Mouse (Mus musculus): ENCODE data around the gene Pde4b. TPM values are rescaled to one million over a fixed set of nuclear protein-coding genes. Genes with fewer than 3 reads are reported as not detected.
A peak's percentile ranks its signal among the peaks of the same experiment; 100 is the strongest.

Gene Pde4b
- total and polyA plus RNA-seq, 2 experiments, result 8.0 to 10.7 TPM

DNA sequence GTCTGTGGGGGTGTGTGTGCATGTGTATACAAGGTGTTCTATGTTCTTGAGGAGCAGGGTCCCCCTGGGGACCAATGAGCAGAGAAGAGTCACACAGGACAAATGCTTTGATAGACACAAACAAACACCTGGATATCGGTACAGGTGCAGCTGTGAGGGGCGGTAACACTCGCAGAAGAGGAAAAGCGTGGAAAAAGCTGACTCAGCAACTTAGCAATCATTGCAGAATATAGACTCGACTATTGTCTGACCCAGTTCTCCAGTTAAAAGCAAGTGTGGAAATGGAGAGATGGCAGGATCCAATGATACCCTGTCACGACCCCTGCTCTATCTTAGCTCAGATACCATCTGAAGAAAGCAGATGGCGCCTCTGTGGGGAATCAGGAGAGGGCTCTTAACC is 391.5 kb downstream of the Pde4b start:
- Histone ChIP-seq H3K9ac (ENCODE audit: low read depth, low read length) (no peak overlapping the region), H3K79me2 (ENCODE audit: control insufficient read depth, insufficient read depth, low read length) (no peaks in the 10 kb centered on the region), H3K27me3 (ENCODE audit: control insufficient read depth, insufficient read depth, low read length) (no peaks in the 10 kb centered on the region), H3K4me3 (ENCODE audit: insufficient read depth, low read depth, low read length) (no peak overlapping the region), H3K27ac (replicated peaks; ENCODE audit: insufficient read depth, low read depth, low read length) (no peak overlapping the region), H3K36me3 (ENCODE audit: control insufficient read depth, insufficient read depth, low read length) (no peaks in the 10 kb centered on the region), H3K4me1 (ENCODE audit: control insufficient read depth, insufficient read depth, low read length) (peaks cover 3% of the 10 kb centered on the region; the same call in 1 of the 2 replicates)
- 78% methylated on average over 7 of the region's 7 CpGs for WGBS
- no peak for DNase-seq (ENCODE audit: extremely low read depth, low read depth, low spot score)
- TF ChIP-seq POLR2A (IDR thresholded peaks at IDR 0.05; ENCODE audit: extremely low read depth, insufficient read depth, low read length) (no peak), CTCF (IDR thresholded peaks at IDR 0.05; ENCODE audit: low read depth, low read length) (no peak)

DNA sequence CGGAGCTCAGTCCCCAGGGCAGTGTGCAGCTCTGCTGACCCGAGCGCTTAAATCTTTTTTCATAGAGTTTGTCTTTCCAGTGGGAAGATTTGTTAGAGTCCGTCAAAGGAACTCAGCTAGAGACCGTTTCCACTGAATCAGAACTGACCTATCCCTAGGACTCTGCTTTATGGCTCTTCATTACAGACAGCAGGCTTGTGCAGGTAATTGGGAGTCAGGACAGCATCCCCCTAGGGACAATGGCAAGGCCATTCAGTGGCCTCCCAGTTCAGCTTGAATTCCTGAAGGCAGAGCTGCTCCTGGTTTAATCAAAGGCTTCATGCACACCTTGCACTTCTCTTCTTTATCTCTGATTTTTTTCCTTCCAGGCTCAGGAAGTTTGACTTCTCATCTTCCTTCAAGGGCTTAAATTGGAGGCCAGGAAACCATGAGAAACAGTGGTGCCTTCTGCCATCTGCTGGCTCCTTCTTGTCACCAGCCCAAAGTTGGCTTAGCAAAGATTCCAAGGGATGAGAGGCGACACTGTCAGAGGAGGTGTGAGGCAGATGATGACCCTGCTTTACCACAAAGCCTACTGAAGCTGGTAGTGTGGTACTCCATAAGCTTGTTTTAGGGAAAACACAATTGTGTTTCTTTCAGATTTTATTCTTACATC is 393.6 kb downstream of the Pde4b start:
- no peak overlapping the region for H3K4me3 ChIP-seq (ENCODE audit: insufficient read depth, low read depth, low read length)
- H3K79me2 ChIP-seq (ENCODE audit: control insufficient read depth, insufficient read depth, low read length), result no peaks in the 10 kb centered on the region
- peaks cover 3% of the 10 kb centered on the region; the same call in 1 of the 2 replicates for H3K4me1 ChIP-seq (ENCODE audit: control insufficient read depth, insufficient read depth, low read length)
- H3K36me3 ChIP-seq (ENCODE audit: control insufficient read depth, insufficient read depth, low read length), result no peaks in the 10 kb centered on the region
- no peaks in the 10 kb centered on the region for H3K27me3 ChIP-seq (ENCODE audit: control insufficient read depth, insufficient read depth, low read length)
- TF ChIP-seq CTCF (IDR thresholded peaks at IDR 0.05; ENCODE audit: low read depth, low read length), result peak; percentile 32; the same call in 1 of the 2 replicates
- no peak for TF ChIP-seq POLR2A (IDR thresholded peaks at IDR 0.05; ENCODE audit: extremely low read depth, insufficient read depth, low read length)
- DNase-seq (ENCODE audit: extremely low read depth, low read depth, low spot score), result no peak
- H3K27ac ChIP-seq (replicated peaks; ENCODE audit: insufficient read depth, low read depth, low read length), result no peak overlapping the region
- WGBS, result 91% methylated on average over 6 of the region's 6 CpGs
- H3K9ac ChIP-seq (ENCODE audit: low read depth, low read length), result no peak overlapping the region

DNA sequence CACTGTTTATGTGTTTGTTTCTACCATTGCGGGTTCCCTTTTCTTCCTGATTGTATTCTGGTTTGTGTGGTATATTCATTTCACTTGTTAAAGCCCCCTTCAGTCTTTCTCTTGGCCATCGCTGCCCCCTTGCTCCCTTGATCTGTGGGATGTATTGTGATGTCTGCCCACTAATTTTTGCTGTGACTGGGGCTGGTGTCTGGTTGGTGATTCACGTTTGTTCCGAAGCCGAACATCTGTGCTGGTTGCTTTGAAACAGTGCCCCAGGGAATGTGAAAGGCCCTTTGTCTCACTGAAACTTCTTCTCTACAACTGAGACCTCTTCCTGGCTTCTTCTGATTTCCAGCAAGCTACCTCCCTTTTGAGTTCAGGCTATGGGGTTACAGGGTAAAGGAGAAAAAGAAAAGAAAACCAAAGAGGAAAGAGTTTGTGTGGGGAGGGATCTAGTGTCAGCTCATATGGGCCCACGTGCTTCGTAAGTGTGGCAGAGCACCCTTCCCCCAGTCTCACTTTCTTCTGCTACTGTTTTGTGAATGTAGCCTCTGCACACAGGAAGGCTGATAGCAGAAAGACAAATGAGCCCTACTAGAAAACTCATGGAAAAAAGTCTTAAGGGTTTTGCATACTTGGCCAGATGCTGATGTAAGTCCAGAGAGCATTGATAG is 396.1 kb downstream of the Pde4b start:
- peaks cover 4% of the 10 kb centered on the region for H3K4me1 ChIP-seq (ENCODE audit: control insufficient read depth, insufficient read depth, low read length)
- H3K27me3 ChIP-seq (ENCODE audit: control insufficient read depth, insufficient read depth, low read length), result no peaks in the 10 kb centered on the region
- DNase-seq (ENCODE audit: extremely low read depth, low read depth, low spot score), result no peak
- no peak overlapping the region for H3K4me3 ChIP-seq (ENCODE audit: insufficient read depth, low read depth, low read length)
- H3K36me3 ChIP-seq (ENCODE audit: control insufficient read depth, insufficient read depth, low read length), result no peaks in the 10 kb centered on the region
- TF ChIP-seq CTCF (IDR thresholded peaks at IDR 0.05; ENCODE audit: low read depth, low read length) (no peak), POLR2A (IDR thresholded peaks at IDR 0.05; ENCODE audit: extremely low read depth, insufficient read depth, low read length) (no peak)
- no peak overlapping the region for H3K27ac ChIP-seq (replicated peaks; ENCODE audit: insufficient read depth, low read depth, low read length)
- no peaks in the 10 kb centered on the region for H3K79me2 ChIP-seq (ENCODE audit: control insufficient read depth, insufficient read depth, low read length)
- no peak overlapping the region for H3K9ac ChIP-seq (ENCODE audit: low read depth, low read length)
- WGBS, result 86% methylated on average over 7 of the region's 7 CpGs

DNA sequence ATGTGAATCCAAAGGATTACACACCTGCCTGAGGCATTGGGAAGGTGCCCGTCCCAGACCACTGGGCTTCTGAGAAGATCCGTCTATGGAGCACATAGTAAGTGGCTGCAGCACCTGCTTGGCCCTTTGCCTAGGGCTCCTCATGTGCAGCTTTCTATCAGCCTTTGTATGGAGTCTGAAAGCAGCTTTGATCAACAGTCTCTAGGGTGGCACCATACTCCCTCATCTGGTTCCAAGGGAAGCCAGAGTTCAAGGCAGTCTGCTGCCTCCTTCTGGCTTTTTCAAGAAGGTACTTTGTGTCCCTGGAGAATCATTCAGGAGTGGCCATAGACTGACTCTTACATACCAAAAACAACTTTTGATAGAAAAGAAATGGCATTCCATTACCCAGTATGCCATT is 397.4 kb downstream of the Pde4b start:
- DNase-seq (ENCODE audit: extremely low read depth, low read depth, low spot score), result no peak
- Histone ChIP-seq H3K27me3 (ENCODE audit: control insufficient read depth, insufficient read depth, low read length) (no peaks in the 10 kb centered on the region), H3K4me1 (ENCODE audit: control insufficient read depth, insufficient read depth, low read length) (peaks cover 4% of the 10 kb centered on the region), H3K27ac (replicated peaks; ENCODE audit: insufficient read depth, low read depth, low read length) (no peak overlapping the region), H3K36me3 (ENCODE audit: control insufficient read depth, insufficient read depth, low read length) (no peaks in the 10 kb centered on the region), H3K79me2 (ENCODE audit: control insufficient read depth, insufficient read depth, low read length) (no peaks in the 10 kb centered on the region), H3K4me3 (ENCODE audit: insufficient read depth, low read depth, low read length) (no peak overlapping the region), H3K9ac (ENCODE audit: low read depth, low read length) (no peak overlapping the region)
- no peak for TF ChIP-seq POLR2A (IDR thresholded peaks at IDR 0.05; ENCODE audit: extremely low read depth, insufficient read depth, low read length)
- no peak for TF ChIP-seq CTCF (IDR thresholded peaks at IDR 0.05; ENCODE audit: low read depth, low read length)
- WGBS, result 96% methylated on average over 2 of the region's 2 CpGs

DNA sequence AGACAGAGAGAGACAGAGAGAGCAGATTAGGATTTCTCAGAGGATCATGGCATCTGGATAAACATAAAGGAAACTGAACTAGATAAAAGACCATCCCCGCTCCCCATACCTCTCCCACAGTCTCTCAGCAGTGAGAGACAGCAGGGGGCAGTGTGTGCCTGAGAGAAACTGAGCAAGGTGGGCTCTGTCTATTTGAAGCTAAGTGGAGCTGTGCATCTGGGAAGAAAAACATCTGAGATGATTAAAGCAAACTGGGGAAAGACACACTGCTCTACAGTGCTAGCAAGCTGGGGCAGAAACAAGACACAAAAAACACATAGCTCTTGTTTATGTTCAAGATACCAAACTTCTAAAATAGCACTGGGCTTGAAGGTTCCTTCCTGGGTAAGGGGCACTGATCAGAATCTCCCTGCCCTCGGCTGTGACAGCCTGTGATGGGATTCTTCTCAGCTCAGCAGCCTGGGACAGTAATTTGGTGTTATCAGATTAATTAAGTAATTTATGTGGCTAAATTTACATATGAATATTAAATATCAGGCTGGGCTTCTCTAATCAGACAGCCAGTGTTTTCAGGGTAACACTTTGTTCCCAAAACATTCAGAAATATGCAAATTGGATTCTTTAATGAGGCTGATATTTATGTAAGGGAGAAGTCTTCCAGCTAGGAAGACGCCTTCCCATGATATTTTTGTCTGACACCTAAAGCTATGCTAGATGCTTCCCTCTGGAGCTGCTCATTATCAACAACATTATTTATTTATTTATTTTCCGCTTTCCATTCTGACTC is 399.0 kb downstream of the Pde4b start:
- 57% methylated on average over 4 of the region's 4 CpGs for WGBS
- peaks cover 4% of the 10 kb centered on the region for H3K4me1 ChIP-seq (ENCODE audit: control insufficient read depth, insufficient read depth, low read length)

More for the DNA sequence above, 399.0 kb downstream of the Pde4b start:
- no peak overlapping the region for H3K4me3 ChIP-seq (ENCODE audit: insufficient read depth, low read depth, low read length)
- no peaks in the 10 kb centered on the region for H3K36me3 ChIP-seq (ENCODE audit: control insufficient read depth, insufficient read depth, low read length)
- TF ChIP-seq POLR2A (IDR thresholded peaks at IDR 0.05; ENCODE audit: extremely low read depth, insufficient read depth, low read length) (no peak), CTCF (IDR thresholded peaks at IDR 0.05; ENCODE audit: low read depth, low read length) (peak; percentile 27; the same call in 1 of the 2 replicates)
- H3K27ac ChIP-seq (replicated peaks; ENCODE audit: insufficient read depth, low read depth, low read length), result no peak overlapping the region
- no peak for DNase-seq (ENCODE audit: extremely low read depth, low read depth, low spot score)
- no peaks in the 10 kb centered on the region for H3K79me2 ChIP-seq (ENCODE audit: control insufficient read depth, insufficient read depth, low read length)
- no peaks in the 10 kb centered on the region for H3K27me3 ChIP-seq (ENCODE audit: control insufficient read depth, insufficient read depth, low read length)
- H3K9ac ChIP-seq (ENCODE audit: low read depth, low read length), result no peak overlapping the region
